Comparison of ENCODE assay signal across 24 mouse cellular contexts in genomic region chr1:121444147-121444546, GRCm38 (mm10).
"Had no signal": no experiment of that assay in that cellular context is flagged by ENCODE, and none has a peak within 500 bp of the region (broad histone marks: within the 10 kb centered on the region; RNA-seq: fewer than 3 reads in every experiment).

No protein-coding gene starts in this region.

- H3K27ac ChIP-seq: heart, adult 2 months; heart, embryonic 13.5 days; heart, embryonic 15.5 days; hindbrain, embryonic 10.5 days; hindbrain, embryonic 12.5 days; hindbrain, embryonic 14.5 days; intestine, embryonic 15.5 days; limb, embryonic 10.5 days; limb, embryonic 12.5 days had no signal

- H3K9me3 ChIP-seq: heart, embryonic 13.5 days; heart, embryonic 15.5 days; hindbrain, embryonic 10.5 days; hindbrain, embryonic 12.5 days; intestine, embryonic 15.5 days; limb, embryonic 10.5 days; limb, embryonic 12.5 days had no signal

- H3K4me2 ChIP-seq: heart, embryonic 11.5 days; heart, embryonic 13.5 days; heart, embryonic 15.5 days; hindbrain, embryonic 12.5 days; hindbrain, embryonic 14.5 days; intestine, embryonic 15.5 days; limb, embryonic 12.5 days had no signal

- H3K27me3 ChIP-seq: heart, embryonic 13.5 days; heart, embryonic 15.5 days; hindbrain, embryonic 12.5 days; intestine, embryonic 15.5 days; limb, embryonic 12.5 days had no signal

- DNase-seq: forebrain, postnatal 0 days; gastrocnemius, postnatal 14 days; gastrocnemius, postnatal 36 days; heart, adult 11 months; heart, adult 2 months; heart, postnatal 4 days; kidney, adult 18-20 months; kidney, adult 8-10 months; kidney, postnatal 10 days; kidney, postnatal 25 days; layer of hippocampus, adult 9-11 months; layer of hippocampus, postnatal 36 days had no signal

- ATAC-seq: forebrain, postnatal 0 days; hindbrain, embryonic 16.5 days; inflammation-experienced regulatory T-cells, adult 6 months; intestine, embryonic 15.5 days; intestine, postnatal 0 days had no signal

- H3K4me3 ChIP-seq: heart, adult 2 months; heart, embryonic 13.5 days; heart, embryonic 15.5 days; hindbrain, embryonic 10.5 days; hindbrain, embryonic 12.5 days; intestine, embryonic 15.5 days; limb, embryonic 10.5 days; limb, embryonic 12.5 days had no signal

- H3K9ac ChIP-seq: forebrain, postnatal 0 days; heart, embryonic 13.5 days; heart, embryonic 15.5 days; hindbrain, embryonic 12.5 days; hindbrain, embryonic 14.5 days; intestine, embryonic 15.5 days; limb, embryonic 12.5 days had no signal

- H3K4me1 ChIP-seq: heart, embryonic 13.5 days; heart, embryonic 15.5 days; hindbrain, embryonic 10.5 days; hindbrain, embryonic 12.5 days; intestine, embryonic 15.5 days had no signal
